Mouse (Mus musculus) right cerebral cortex, postnatal 10 days (tissue): ENCODE measurements around the gene Ccdc187.

ENCODE experiments used
- DNase-seq, 2 experiments: peaks; one replicate each; pipeline ENCODE4 v3.0.0; 2021; ENCODE audit warnings: low spot score in 2 of 2

Ccdc187 gene

DNA sequence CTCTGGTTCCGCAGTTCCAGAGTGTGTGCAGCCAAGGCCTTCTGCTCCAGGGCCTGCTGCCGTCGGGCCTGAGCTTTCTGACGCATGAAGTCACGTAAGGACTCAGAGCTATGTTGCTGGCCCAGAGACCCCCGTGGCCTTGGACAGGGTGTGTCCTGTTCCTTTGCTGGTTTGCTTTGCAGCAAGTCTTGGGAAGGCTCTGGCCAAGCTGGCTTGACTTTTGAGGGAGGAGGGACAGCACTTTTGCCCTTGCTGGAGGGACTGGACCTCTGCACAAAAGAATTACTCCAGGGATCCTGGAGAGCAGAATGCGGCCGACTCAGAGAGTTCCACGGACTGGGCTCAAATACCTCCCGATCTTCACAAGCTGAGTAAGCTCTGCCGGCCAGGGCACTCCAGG is 13.8 kb downstream of the Ccdc187 start:
- DNase-seq = no peak

DNA sequence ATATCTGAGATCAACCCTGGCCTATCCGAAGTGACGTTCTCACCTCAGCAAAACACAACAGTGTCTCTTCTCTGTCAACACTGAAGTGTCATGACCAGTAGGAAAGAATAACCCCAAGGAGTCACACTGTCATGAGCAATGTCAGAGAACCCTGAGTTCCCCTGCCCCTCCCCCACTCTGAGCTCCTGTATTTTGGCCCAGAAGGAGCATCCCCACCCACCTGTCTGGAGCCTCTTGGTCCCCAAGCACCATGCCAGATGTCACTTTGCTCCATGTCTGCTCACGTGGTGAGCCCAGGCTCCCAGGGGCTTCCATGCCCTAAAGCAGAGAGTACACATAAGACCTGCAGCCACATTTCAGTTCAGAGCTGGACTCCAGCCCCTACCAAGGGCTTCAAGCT is 14.6 kb downstream of the Ccdc187 start:
- no peak for DNase-seq

- peak; percentile 74 to 80 for DNase-seq
These were observed 20.7 kb downstream of the Ccdc187 start for GRCm38 (mm10) chr2:26273611-26274010.

- no peak for DNase-seq
These were observed 26.1 kb downstream of the Ccdc187 start for GRCm38 (mm10) chr2:26268216-26268615.

- no peak for DNase-seq
These were observed 28.2 kb downstream of the Ccdc187 start for GRCm38 (mm10) chr2:26266066-26266742.

GRCm38 (mm10) chr2:26265095-26265494 is 29.3 kb downstream of the Ccdc187 start:
- no peak for DNase-seq

GRCm38 (mm10) chr2:26264646-26265045 is 29.7 kb downstream of the Ccdc187 start:
- DNase-seq = no peak

DNA sequence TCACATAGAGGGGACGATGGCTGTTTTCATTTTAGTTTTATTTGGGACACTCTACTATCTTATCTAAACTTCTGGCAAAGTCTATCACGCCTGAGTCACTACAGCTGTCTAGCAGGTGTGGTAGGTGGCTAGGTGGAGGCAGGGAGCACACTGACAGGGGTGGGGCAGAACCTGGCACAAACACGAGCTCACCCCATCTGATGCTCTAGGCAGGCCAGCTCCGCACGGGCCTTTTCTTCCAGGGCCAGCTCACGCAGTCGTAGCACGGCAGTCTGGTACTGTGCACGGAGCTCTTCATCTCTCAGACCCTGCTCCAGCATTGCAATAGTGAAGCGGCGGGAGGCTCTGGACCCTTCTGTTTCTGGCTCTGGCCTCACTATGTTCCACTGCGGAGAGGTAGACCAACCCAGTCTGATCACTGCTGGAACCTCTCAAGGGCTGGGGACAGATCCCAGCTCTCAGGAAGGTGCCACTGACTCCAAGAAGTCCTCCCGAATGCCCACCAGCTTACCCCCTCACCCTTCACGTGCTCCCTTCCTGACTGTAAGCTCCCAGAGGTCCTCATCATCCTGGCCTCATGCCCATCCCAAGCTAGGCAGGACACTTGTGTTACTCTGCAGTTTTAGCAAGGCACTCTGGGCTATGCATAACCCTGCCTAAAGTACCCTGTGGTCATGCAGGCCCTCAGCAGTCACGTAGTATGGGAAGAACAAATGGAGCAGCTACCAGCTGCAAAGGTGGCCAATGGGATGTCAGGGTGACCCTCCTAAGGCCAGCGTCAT is 36.9 kb downstream of the Ccdc187 start:
- DNase-seq = no peak

GRCm38 (mm10) chr2:26254816-26255215 is 39.5 kb downstream of the Ccdc187 start:
- DNase-seq = no peak

DNA sequence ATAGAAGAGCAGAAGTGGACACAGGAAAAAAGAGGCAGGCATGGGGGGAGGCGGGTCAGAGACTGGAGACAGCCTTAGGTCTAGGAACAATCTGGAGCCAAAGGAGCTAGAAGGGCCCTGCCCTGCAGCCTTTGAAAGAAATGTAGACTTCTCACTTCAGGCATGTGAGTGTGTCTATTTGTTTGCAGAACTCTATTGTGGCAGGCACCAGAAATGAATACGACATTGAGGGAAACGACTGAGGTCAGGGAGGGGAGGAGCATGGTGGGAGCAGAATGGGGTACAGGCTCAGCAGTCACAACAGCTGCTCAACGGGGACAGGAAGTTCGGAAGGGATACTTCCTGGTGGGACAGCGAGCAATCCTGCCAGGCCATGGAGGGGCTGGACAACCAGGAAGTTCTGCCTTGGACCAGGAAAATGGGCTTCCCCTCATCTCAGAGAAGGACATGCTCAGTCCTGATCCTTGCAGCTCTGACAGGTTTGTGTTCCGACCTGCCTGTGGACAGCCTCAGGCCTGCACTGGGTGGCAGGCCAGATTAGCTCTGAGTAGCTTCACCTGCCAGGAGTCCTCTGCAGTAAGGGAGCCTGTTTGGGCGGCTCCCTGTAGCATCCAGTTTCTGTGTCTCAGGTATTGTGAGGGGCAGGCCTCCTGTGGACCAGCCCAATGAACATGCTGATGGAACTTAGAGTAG is 41.7 kb downstream of the Ccdc187 start:
- DNase-seq = no peak

DNA sequence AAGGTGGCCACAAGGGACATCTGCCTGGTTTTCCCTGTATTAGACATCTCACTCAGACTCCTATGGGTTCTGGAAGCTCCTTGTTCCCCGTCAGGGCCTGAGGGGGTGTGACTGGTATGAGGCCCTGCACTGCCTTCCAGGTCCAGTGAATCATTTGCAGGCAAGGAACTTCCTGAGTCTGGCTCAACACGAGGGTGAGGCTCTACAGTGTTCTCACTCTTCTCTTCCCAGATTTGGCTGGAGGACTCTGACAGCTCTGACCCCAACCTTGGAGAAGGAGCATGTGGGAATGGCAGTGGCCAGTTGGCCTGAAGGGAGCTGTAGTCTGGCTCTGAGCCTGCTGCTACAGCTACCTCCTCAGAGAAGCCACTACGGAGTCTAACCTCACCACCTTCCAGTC is 46.8 kb downstream of the Ccdc187 start:
- no peak for DNase-seq

DNA sequence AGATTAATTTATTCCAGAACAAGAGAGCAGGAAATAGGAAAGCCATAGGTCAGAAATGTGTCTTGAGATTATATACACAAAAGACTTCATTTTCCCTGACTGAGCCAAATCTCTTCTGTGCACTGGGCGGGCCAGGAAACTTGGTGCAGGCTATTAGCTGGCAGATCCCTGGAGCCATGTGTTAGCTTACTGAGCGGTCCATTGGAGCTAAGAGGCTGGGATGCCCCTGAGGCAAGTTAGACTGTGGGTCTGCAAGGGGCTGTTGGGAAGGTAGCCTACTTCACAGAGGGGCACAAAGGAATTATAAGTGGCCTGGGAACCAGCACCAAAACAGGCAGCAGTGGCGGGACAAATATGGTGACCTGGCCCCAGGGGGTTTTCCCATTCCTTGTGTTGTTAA is 53.5 kb downstream of the Ccdc187 start:
- DNase-seq = no peak

DNA sequence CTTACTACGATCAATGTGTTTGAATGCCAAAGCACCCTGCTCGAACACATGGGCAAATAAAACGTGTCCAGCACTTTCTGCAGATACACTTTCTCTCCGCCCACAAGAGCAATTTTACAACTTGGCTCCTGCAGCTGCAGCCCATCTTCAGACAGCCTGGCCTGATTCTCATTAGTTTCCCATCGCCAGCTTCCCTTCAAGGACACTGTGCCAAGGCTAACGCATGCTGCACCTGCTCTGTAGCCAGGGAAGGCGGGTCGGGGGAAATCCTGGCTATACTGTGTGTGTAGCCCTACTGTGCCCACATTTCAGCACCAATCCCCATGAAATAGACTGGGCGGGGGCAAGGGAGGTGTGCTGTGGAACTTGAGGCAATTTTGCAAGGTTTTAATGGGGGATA is 54.0 kb downstream of the Ccdc187 start:
- peak; percentile 38 to 54 for DNase-seq

DNA sequence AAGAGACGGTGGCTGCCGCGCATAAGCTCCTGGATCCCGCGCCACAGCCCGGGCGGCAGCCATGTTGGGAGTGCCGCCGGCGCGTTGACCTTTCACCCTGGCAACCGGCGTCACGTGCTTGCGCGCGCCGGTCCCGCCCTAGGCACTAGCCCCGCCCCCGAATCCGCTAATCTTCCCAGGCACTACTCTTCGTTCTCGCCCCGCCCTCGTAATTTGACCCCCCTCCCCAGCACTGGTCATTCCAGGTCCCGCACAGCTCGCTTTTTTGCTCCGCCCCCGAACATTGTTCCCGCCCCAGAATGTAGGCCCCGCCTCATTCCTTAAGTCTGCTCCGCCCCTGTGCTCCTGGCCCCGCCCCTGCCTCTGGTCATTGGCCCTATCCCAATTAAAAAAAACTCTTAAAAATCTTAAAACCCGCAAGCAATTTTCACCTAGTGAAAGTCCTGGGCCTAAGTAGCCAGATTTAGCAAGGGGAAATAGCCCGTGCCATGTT is 57.0 kb downstream of the Ccdc187 start, which contains the start of gene Qsox2:
Qsox2 (minus strand) TSS at position 236 of the 493 bp plus-strand sequence.
- peak; percentile 93 to 94 for DNase-seq

DNA sequence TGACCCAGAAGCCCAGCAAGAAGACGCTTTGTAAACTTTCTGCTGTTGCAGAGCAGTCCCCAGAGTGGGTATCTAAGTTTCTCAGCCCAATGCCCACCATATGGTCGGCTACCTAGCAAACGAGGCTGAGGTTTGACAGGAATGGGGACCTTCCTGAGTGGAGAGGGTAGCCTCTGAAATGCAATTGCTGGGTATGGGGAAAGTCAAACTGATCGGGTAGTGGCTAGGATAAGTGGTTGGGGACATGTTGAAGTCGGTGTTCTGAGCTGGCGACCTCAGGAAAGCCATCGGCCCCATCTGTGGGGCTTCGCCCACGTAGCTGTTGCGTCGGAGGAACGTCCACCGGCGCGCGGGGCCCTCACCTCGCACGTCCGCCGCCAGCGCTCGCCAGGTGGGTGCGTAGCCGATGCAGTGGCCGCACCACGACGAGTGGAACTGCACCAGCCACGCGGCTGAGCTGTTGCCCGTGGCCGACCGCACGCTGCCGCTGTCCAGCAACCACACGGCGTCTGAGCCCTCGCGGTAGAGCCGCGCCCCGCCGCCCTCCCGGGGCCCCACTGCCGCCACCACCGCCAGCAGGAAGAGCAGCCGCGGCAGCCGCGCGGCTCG is 57.6 kb downstream of the Ccdc187 start:
- DNase-seq = peak in 1 of 2 experiments; percentile 36

DNA sequence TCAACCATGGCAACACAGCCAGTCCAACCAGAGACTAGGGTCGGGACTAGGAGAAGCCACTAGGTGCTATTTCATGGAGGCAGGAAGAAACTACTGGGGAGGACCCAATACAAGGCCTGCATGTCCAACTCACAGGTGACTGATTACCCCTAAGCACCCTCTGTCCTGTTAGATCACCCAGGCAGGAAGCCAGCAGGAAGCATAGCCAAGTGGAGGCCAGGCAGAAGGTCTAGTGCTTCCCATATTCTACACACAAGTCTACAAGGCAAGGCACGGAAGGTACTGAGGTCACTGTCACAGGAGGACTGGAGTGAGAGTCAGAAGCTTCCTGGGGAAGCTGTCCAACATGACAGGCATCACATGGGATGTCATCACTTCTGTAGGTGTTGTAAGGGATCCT is 59.6 kb downstream of the Ccdc187 start:
- DNase-seq = no peak

DNA sequence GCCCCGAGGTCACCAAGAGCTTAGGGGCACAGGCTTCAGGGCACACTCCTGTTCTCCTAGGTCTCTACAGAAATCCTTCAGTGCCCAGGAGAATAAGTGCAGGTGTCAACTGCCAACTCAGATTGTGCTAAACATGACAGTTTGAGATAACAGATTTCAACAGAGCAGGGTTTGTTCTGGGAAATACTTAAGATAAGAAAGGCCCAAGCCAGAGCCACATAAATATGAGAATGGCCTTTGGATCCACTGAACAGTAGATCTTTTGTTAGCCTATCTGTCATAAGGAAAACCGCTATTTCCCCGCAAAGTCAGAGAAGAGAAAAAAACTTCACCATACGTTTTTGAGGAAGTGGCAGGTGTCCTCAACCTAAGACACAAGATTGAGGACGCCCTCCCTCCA is 60.1 kb downstream of the Ccdc187 start:
- no peak for DNase-seq

- no peak for DNase-seq
These were observed 63.0 kb downstream of the Ccdc187 start for GRCm38 (mm10) chr2:26231366-26231765.

DNA sequence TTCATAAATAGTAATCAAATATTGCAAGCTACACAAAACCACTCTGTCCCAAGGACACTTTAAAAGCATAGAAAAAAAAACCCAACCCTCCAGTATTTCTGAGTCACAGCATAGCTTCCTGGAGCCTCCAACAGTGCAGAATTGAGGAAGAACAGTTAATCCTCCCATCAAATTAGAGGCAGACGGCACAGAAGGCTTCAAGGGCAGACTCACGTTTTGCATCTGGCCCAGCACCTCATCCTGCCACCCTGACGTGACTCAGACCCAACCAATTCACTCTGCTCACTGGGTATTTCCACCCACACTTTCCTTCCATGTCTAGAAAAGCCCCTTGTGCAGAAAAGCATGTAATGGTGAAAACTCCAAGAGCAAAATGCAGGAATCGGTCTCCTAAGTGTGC is 64.1 kb downstream of the Ccdc187 start:
- DNase-seq = no peak

DNA sequence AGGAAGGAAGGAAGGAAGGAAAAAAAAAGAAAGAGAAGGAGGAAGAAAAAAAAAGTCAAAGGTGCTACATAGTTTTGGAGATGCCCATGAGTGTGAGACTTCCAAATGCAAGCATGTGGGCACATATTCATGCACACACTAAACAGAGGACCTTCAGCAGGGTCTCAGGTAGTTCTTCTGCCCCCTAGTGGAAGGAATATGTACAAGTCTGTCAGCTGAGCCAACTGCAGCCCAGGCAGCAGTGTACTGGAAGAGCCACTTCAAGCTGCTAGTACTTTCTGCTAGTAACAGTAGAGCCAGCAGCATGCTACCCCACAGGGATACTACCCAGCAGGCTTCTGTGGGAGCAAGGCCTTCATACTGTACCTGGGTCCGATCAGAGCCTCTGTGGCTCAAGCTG is 66.6 kb downstream of the Ccdc187 start:
- DNase-seq = peak; percentile 51 to 61

- no peak for DNase-seq
These were observed 69.1 kb downstream of the Ccdc187 start for GRCm38 (mm10) chr2:26225242-26225641.

- DNase-seq = no peak
These were observed 70.4 kb downstream of the Ccdc187 start for GRCm38 (mm10) chr2:26223961-26224360.
